Mouse (Mus musculus): ENCODE results near the gene Fam129b. TPM values are rescaled to one million over a fixed set of nuclear protein-coding genes. Genes with fewer than 3 reads are reported as not detected.

Fam129b gene
- total RNA-seq, 1 experiment, result 90.0 TPM

DNA sequence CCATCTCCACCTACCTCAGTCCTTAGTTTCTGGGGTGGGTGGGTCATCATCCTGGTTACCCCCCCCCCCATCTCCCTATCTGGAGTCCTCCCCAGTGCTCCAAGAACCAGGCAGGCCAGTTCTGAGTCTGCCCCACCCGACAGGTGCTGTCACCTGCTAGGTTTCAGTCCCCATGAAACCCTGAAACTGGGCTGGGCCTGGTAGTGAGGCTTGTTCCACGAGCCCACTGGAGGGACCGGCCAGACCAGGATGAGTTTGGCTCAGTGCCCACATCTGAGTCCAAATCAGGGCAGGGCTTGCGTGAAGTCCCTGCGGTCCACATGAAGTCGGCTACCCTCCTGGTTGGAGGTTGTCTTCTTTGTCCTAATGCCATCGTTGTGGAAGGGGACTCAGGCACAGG is 23.1 kb downstream of the Fam129b start:
- in situ Hi-C loops (cut with MboI; ENCODE audit: low sequenced_read_pairs in 2 of 2, unreplicated experiment in 2 of 2), result no loop called here
- H3K9me3 ChIP-seq (ENCODE audit: control insufficient read depth, insufficient read depth, low read depth, low read length), result no peaks in the 10 kb centered on the region
- TF ChIP-seq CHD2 (IDR thresholded peaks at IDR 0.05; ENCODE audit: low read depth, low read length) (no peak), MAFK (IDR thresholded peaks at IDR 0.05; ENCODE audit: insufficient read depth, low read depth, low read length) (no peak)
- H3K27ac ChIP-seq (ENCODE audit: insufficient read depth, low read depth, low read length, poor library complexity, severe bottlenecking), result no peak overlapping the region
- no peak for DNase-seq (ENCODE audit: low read depth, low spot score)
- H3K36me3 ChIP-seq (ENCODE audit: control insufficient read depth, insufficient read depth, low read length, poor library complexity, severe bottlenecking), result no peaks in the 10 kb centered on the region
- no peak overlapping the region for H3K4me3 ChIP-seq (ENCODE audit: insufficient read depth in 1 of 2, low read depth in 1 of 2, low read length in 2 of 2, poor library complexity in 1 of 2, severe bottlenecking in 1 of 2)
- no peak overlapping the region for H3K9ac ChIP-seq (ENCODE audit: insufficient read depth, low read depth, low read length, poor library complexity, severe bottlenecking)
- H3K4me1 ChIP-seq (ENCODE audit: control insufficient read depth in 2 of 2, insufficient read depth in 2 of 2, low read length in 2 of 2, poor library complexity in 1 of 2), result peaks cover 13 to 38% of the 10 kb centered on the region in 2 experiments; a peak in 3 of 4 replicates

DNA sequence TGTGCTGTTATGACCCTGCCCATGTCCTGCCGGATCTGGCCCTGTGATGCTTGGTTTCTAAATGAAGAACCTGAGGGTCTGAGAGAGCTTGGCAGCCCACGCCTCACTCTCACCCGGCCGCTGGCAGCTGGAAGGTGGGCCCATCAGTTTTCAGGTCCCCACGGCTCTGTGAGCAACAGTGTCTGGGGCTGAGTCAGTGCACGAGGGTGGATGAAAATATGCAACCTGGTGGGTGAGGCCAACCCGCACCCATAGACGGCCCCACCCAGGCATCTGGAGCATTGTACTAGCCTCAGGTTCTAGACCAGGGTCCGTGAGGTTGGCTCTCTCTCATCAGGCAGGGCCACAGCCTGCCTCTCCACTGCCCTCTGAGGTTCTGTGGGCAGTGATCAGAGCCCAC is 26.2 kb downstream of the Fam129b start:
- H3K9ac ChIP-seq (ENCODE audit: insufficient read depth, low read depth, low read length, poor library complexity, severe bottlenecking), result no peak overlapping the region
- TF ChIP-seq ZC3H11A (IDR thresholded peaks at IDR 0.05; ENCODE audit: borderline replicate concordance, low read depth, low read length) (no peak), ZNF384 (IDR thresholded peaks at IDR 0.05; ENCODE audit: low read depth, low read length) (no peak)
- H3K4me3 ChIP-seq (ENCODE audit: insufficient read depth in 1 of 2, low read depth in 1 of 2, low read length in 2 of 2, poor library complexity in 1 of 2, severe bottlenecking in 1 of 2), result no peak overlapping the region
- peaks cover 19 to 46% of the 10 kb centered on the region in 2 experiments; a peak in 3 of 4 replicates for H3K4me1 ChIP-seq (ENCODE audit: control insufficient read depth in 2 of 2, insufficient read depth in 2 of 2, low read length in 2 of 2, poor library complexity in 1 of 2)
- no peaks in the 10 kb centered on the region; the same call in 1 of the 2 replicates for H3K36me3 ChIP-seq (ENCODE audit: control insufficient read depth, insufficient read depth, low read length, poor library complexity, severe bottlenecking)
- no peak overlapping the region for H3K27ac ChIP-seq (ENCODE audit: insufficient read depth, low read depth, low read length, poor library complexity, severe bottlenecking)
- H3K9me3 ChIP-seq (ENCODE audit: control insufficient read depth, insufficient read depth, low read depth, low read length), result no peaks in the 10 kb centered on the region
- no peak for DNase-seq (ENCODE audit: low read depth, low spot score)
- in situ Hi-C loops (cut with MboI; ENCODE audit: low sequenced_read_pairs in 2 of 2, unreplicated experiment in 2 of 2), result no loop called here

DNA sequence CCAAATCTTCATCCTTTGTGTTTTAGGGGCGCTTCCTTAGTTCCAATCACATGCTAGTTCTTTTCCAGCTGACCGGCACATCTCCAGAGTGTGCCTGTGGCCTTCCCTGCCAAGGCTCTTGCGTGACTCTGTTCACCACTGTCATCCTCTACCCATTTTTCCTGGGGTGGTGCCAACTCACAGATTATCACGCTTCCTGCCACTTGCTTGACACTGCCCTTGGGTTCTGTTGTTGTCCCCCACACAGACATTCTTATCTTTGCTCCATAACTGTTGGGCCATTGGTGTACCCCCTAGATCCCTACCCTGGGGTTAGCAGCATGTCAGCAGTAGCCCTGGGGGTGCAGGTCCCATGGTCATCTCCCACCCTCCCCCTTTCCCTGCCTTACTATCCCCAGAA is 27.6 kb downstream of the Fam129b start:
- no peak overlapping the region for H3K27ac ChIP-seq (ENCODE audit: insufficient read depth, low read depth, low read length, poor library complexity, severe bottlenecking)
- no peaks in the 10 kb centered on the region; the same call in 1 of the 2 replicates for H3K36me3 ChIP-seq (ENCODE audit: control insufficient read depth, insufficient read depth, low read length, poor library complexity, severe bottlenecking)
- H3K9me3 ChIP-seq (ENCODE audit: control insufficient read depth, insufficient read depth, low read depth, low read length), result no peaks in the 10 kb centered on the region
- DNase-seq (ENCODE audit: low read depth, low spot score), result no peak
- no peak overlapping the region for H3K9ac ChIP-seq (ENCODE audit: insufficient read depth, low read depth, low read length, poor library complexity, severe bottlenecking)
- TF ChIP-seq CHD2 (IDR thresholded peaks at IDR 0.05; ENCODE audit: low read depth, low read length) (no peak), HCFC1 (IDR thresholded peaks at IDR 0.05; ENCODE audit: borderline replicate concordance, insufficient read depth, low read length) (no peak)
- H3K4me1 ChIP-seq (ENCODE audit: control insufficient read depth in 2 of 2, insufficient read depth in 2 of 2, low read length in 2 of 2, poor library complexity in 1 of 2), result peaks cover 19 to 39% of the 10 kb centered on the region in 2 experiments
- in situ Hi-C loops (cut with MboI; ENCODE audit: low sequenced_read_pairs in 2 of 2, unreplicated experiment in 2 of 2), result no loop called here
- no peak overlapping the region for H3K4me3 ChIP-seq (ENCODE audit: insufficient read depth in 1 of 2, low read depth in 1 of 2, low read length in 2 of 2, poor library complexity in 1 of 2, severe bottlenecking in 1 of 2)

DNA sequence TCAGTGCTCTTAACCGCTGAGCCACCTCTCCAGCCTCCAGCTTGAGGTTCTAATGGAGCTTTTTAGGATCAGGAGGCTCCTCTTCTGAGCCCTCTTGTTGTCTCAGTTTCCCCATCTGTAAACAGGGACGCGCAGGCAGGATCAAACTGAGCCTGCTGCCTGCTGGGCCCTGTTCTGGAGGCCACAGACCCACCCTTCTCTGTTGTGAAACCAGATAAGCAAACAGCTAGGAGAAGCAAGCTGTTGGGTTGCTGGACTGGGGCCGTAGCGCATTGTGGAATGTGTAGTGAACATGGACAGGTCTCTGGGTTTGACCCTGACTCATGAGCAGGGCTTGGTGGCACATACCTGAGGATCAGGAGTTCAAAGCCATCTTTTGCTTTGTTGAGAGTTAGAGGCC is 28.7 kb downstream of the Fam129b start:
- no peak overlapping the region for H3K9ac ChIP-seq (ENCODE audit: insufficient read depth, low read depth, low read length, poor library complexity, severe bottlenecking)
- H3K4me3 ChIP-seq (ENCODE audit: insufficient read depth in 1 of 2, low read depth in 1 of 2, low read length in 2 of 2, poor library complexity in 1 of 2, severe bottlenecking in 1 of 2), result no peak overlapping the region
- no peaks in the 10 kb centered on the region for H3K9me3 ChIP-seq (ENCODE audit: control insufficient read depth, insufficient read depth, low read depth, low read length)
- in situ Hi-C loops (cut with MboI; ENCODE audit: low sequenced_read_pairs in 2 of 2, unreplicated experiment in 2 of 2), result no loop called here
- H3K4me1 ChIP-seq (ENCODE audit: control insufficient read depth in 2 of 2, insufficient read depth in 2 of 2, low read length in 2 of 2, poor library complexity in 1 of 2), result peaks cover 20 to 47% of the 10 kb centered on the region in 2 experiments
- no peak overlapping the region for H3K27ac ChIP-seq (ENCODE audit: insufficient read depth, low read depth, low read length, poor library complexity, severe bottlenecking)
- TF ChIP-seq ZNF384 (IDR thresholded peaks at IDR 0.05; ENCODE audit: low read depth, low read length), result no peak
- TF ChIP-seq HCFC1 (IDR thresholded peaks at IDR 0.05; ENCODE audit: borderline replicate concordance, insufficient read depth, low read length), result no peak
- TF ChIP-seq ZC3H11A (IDR thresholded peaks at IDR 0.05; ENCODE audit: borderline replicate concordance, low read depth, low read length), result no peak
- TF ChIP-seq CHD2 (IDR thresholded peaks at IDR 0.05; ENCODE audit: low read depth, low read length), result no peak
- TF ChIP-seq MAFK (IDR thresholded peaks at IDR 0.05; ENCODE audit: insufficient read depth, low read depth, low read length), result no peak
- no peaks in the 10 kb centered on the region; the same call in 1 of the 2 replicates for H3K36me3 ChIP-seq (ENCODE audit: control insufficient read depth, insufficient read depth, low read length, poor library complexity, severe bottlenecking)
- no peak for DNase-seq (ENCODE audit: low read depth, low spot score)

- in situ Hi-C loops (cut with MboI; ENCODE audit: low sequenced_read_pairs in 2 of 2, unreplicated experiment in 2 of 2), result no loop called here
- no peak for DNase-seq (ENCODE audit: low read depth, low spot score)
- Histone ChIP-seq H3K36me3 (ENCODE audit: control insufficient read depth, insufficient read depth, low read length, poor library complexity, severe bottlenecking) (no peaks in the 10 kb centered on the region; the same call in 1 of the 2 replicates), H3K27ac (ENCODE audit: insufficient read depth, low read depth, low read length, poor library complexity, severe bottlenecking) (no peak overlapping the region), H3K4me1 (ENCODE audit: control insufficient read depth in 2 of 2, insufficient read depth in 2 of 2, low read length in 2 of 2, poor library complexity in 1 of 2) (peaks cover 20 to 49% of the 10 kb centered on the region in 2 experiments), H3K9me3 (ENCODE audit: control insufficient read depth, insufficient read depth, low read depth, low read length) (no peaks in the 10 kb centered on the region), H3K4me3 (ENCODE audit: insufficient read depth in 1 of 2, low read depth in 1 of 2, low read length in 2 of 2, poor library complexity in 1 of 2, severe bottlenecking in 1 of 2) (no peak overlapping the region), H3K9ac (ENCODE audit: insufficient read depth, low read depth, low read length, poor library complexity, severe bottlenecking) (no peak overlapping the region)
- TF ChIP-seq MAFK (IDR thresholded peaks at IDR 0.05; ENCODE audit: insufficient read depth, low read depth, low read length) (no peak), ZNF384 (IDR thresholded peaks at IDR 0.05; ENCODE audit: low read depth, low read length) (no peak), ZC3H11A (IDR thresholded peaks at IDR 0.05; ENCODE audit: borderline replicate concordance, low read depth, low read length) (no peak), CHD2 (IDR thresholded peaks at IDR 0.05; ENCODE audit: low read depth, low read length) (no peak), HCFC1 (IDR thresholded peaks at IDR 0.05; ENCODE audit: borderline replicate concordance, insufficient read depth, low read length) (no peak)
These were observed 29.4 kb downstream of the Fam129b start for GRCm38 (mm10) chr2:32905297-32905696.
